Mouse (Mus musculus) gastrocnemius, postnatal 4 days (tissue): ENCODE data around the gene Tmod2. TPM values are rescaled to one million over a fixed set of nuclear protein-coding genes. Genes with fewer than 3 reads are reported as not detected.
A peak's percentile ranks its signal among the peaks of the same experiment; 100 is the strongest.
"Not testable (repeated sequence)": the region's sequence is repeated elsewhere in the genome, so short reads cannot be mapped to it uniquely, and the experiment has no call there.

Experiments
- DNase-seq, 2 experiments: peaks; one replicate each; pipeline ENCODE4 v3.0.0; 2021 to 2022; ENCODE audit warnings: low spot score in 2 of 2, mixed read lengths in 2 of 2
- long read RNA-seq, 2 experiments: library from polyadenylated mRNA; stranded (forward); transcript quantifications; one replicate each; pipeline ENCODE4 v2.0.0; 2021
- total RNA-seq, 2 experiments: library from RNA; stranded (reverse); gene quantifications; 2 replicates each; pipeline ENCODE4 v1.2.3; 2021

Tmod2 gene
- total RNA-seq, result 10 to 100 TPM; 22.5 to 28.1 TPM
- long read RNA-seq, experiment 1, full-length matches to known transcripts, result 7 of 13 reads
- long read RNA-seq, experiment 1, partial matches to known transcripts, result 0 of 13 reads
- long read RNA-seq, experiment 1, other reads (novel, unspliced or antisense), result 6 of 13 reads
- long read RNA-seq, experiment 2, full-length matches to known transcripts, result 4 of 10 reads
- long read RNA-seq, experiment 2, partial matches to known transcripts, result 0 of 10 reads
- long read RNA-seq, experiment 2, other reads (novel, unspliced or antisense), result 6 of 10 reads

GRCm38 (mm10) chr9:75610571-75611493 lies at the start of gene Tmod2:
TSS of gene Tmod2 (minus strand) at chr9:75611325.
- DNase-seq, result peak; percentile 42 to 64

DNA sequence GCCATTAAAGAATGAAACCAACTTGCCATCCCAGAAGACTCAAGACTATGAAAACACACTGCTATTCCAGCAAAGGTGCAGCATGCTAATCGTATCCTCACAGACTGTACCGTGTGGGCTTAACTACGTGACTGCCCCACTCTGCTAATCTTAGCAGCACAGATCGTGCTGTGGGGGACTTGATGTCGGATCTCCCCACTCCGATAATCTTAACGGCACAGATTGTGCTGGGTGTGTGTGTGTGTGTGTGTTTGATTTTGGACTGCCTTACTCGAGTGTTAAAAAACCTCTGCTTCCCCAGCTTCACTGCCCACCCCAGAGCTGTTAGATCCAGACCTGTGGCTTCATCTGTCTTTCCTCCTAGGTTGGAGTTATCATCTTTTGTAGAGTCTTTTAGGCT lies 49.8 kb upstream of the Tmod2 start:
- no peak for DNase-seq

- not testable (repeated sequence) for DNase-seq
Observed at GRCm38 (mm10) chr9:75656456-75656855, 45.3 kb upstream of the Tmod2 start.

DNA sequence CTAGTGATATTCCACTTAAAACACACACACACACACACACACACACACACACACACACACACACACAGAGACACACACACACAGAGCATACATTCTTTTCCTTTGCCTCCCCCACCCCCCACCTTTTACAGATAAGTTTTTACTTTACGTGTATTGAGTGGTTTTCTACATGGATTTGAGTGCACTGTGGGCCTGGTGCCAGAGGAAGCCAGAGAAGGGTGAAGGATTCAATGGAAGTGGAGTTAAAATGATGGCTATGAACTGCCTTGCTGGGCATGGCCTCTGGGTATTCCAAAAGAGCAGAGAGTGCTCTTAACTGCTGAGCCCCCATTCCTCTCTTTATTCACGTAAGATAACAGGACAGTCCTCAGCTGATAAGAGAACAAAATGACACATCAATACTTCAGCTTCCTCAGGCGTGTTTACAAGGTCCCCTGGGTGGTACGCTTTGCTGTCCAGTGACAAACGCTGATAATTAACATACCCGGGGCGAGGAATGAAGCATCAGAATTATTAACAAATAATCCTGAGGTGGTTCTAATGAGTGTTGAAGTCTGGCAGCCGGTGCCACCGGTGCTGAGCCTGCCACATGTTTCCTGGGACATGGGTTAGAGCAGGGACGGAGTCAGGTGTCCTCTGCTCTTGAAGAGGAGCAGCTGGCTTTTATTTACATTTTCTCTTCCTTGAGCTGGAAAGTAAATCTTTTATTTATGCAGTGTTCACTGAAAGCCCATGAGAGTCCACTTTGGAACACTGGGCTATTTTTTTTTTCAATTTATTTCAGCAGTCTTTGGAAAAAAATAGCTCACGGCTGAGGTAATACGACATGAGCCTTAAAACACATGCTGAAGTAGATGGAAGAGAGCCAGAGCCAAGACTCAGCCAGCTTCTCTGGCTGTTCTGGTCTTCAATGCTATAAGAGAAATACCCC lies 43.1 kb upstream of the Tmod2 start:
- DNase-seq, result peak in 1 of 2 experiments; percentile 69

DNA sequence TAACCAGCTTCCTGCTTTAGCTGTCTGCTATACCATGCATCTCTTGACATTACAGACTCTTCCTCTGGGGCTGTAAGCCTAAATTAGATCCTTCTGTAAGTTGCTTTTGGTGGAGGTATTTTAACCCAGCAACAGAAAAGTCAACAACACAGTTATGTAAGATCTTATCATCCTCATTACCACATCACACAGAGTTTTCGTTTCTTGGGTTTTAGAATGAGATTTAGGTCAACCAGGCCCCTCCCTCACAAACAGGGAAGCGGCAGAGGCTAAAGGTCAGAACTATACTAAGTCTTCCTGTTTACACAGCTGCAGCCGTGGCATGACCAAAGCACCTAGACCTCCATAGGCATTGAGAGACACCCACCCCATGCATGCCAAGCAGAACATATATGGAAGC lies 34.3 kb upstream of the Tmod2 start:
- no peak for DNase-seq

DNA sequence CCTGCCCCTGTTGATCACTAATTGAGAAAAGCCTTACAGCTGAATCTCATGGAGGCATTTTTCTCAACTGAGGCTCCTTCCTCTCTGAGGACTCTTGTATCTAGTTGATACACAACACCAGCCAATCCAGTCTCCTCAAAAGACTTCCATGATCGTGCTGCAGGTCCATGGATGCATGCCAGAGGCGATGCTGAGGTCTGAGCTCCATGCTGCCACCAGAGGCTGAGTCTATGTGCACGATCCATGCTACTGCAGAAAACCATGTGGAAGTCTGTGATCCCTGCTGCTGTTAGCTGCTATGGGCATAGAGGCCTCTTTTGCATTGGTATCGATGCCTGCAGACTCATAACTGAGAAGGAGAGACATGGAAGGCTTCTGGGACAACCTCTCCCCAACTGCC lies 23.1 kb upstream of the Tmod2 start:
- DNase-seq, result no peak

- DNase-seq, result no peak
Observed at GRCm38 (mm10) chr9:75633603-75634002, 22.5 kb upstream of the Tmod2 start.

GRCm38 (mm10) chr9:75632902-75633301 lies 21.8 kb upstream of the Tmod2 start:
- DNase-seq, result no peak

- DNase-seq, result no peak
Observed at GRCm38 (mm10) chr9:75632111-75632510, 21.0 kb upstream of the Tmod2 start.

GRCm38 (mm10) chr9:75630823-75631454 lies 19.8 kb upstream of the Tmod2 start:
- DNase-seq, result no peak

- no peak for DNase-seq
Observed at GRCm38 (mm10) chr9:75626308-75626604, 15.1 kb upstream of the Tmod2 start.

DNA sequence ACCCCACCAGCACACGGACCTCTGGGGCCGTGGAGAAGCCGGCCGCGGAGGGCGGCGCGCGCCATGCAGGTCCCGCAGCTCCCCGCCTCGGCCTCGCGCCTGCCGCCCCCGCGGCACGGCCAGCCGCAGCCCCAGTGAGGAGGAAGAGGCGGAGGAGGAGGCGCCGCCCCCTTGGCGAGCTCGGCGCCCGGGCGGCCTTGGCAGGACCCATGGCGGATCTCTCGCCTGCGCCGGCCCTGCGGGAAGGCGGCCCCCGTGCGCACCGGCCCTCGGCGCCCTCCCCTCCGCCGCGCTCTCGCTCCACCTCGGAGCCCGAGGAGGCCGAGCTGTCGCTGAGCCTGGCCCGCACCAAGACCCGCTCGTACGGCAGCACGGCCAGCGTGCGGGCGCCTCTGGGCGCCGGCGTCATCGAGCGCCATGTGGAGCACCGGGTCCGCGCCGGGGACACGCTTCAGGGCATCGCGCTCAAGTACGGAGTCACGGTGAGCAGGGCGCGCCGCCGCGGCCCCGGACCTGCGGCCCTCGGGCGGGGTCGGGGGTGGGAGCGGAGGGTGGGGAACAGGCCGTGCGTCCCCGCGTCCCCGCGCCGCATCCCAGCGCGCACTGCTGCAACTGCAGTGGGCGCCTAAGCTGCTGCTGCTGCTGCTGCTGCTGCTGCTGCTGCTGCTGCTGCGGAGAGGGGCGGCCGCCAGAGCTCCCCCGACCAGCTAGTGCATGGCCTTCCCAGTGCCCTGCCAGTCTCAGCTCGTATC lies 14.6 kb upstream of the Tmod2 start, which contains the start of gene Lysmd2:
TSS of gene Lysmd2 (plus strand) at position 186 of the 752 bp plus-strand sequence.
- peak; percentile 70 to 79 for DNase-seq

- no peak for DNase-seq
Observed at GRCm38 (mm10) chr9:75624983-75625555, 13.9 kb upstream of the Tmod2 start.

DNA sequence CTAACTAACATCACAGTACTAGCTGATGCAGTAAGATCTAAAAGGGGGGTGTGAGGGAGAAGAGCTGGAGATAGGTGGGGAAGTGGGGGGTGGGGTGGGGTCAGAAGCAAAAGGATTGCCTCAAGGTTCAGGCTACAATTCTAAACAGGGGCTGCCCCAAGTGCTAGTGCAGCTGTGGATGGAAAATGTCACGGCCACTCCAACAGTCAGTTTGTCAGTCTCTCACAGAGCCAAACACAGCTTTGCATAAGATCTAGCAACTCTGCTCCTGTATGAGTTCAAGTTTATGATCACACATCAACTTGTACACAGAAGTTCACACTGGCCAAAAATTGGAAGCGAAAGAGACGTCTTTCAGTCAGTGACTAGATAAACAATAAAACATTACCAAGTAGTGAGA lies 10.3 kb upstream of the Tmod2 start:
- no peak for DNase-seq

DNA sequence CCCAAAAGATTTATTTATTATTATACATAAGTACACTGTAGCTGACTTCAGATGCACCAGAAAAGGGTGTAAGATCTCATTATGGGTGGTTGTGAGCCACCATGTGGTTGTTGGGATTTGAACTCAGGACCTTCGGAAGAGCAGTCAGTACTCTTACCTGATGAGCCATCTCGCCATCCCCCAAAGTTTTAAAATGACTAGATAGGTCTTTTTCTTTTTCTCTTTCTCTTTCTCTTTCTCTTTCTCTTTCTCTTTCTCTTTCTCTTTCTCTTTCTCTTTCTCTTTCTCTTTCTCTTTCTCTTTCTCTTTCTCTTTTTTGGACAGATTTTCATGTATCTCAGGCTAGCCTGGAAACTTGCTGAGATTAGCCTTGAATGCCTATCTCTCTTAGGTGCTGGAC lies 8.6 kb upstream of the Tmod2 start:
- DNase-seq, result not testable (repeated sequence)

DNA sequence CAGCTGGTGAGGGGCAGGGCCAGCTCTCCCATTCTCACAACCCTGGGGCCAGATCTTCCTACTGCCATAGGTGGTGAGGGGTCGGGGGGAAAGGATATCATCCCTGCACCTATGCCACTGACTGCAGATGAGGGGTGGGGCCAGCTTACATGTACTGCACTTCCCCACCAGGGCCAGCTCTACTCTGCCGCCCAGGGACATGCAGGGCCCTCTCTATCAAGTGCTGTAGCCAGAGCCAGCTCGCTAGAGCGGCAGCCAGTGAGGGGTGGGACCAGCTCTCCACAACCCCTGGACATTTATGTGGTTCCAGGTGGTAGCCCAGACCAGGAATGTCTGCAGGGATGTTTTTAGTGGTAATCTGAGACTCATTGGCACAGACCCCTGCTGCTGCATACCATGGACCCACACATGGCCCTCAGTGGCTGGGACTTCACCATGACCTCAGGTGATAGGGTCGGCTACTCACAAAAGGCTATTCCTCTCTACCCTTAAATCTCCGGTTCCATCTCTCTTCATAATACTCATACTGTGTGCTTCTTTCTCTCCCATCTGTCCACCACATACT lies 7.8 kb upstream of the Tmod2 start:
- no peak for DNase-seq

DNA sequence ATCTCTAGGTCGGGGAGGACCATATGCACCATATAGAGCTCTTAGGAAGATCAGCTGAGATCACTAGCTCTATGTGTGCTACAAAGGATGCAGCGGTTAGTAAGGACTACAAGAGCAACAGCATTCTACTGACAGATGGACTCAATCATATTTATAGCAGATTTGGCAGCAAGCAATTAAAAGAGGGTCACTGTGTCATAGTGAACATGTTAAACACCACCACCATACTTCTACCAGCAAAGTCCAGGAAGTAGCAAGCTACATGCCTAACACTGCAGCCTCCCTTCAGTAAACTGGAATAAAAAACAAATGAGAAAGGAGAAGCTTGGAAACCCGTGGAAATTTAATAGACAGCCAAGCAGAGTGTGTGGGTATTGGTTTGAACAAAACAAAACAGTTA lies 5.4 kb upstream of the Tmod2 start:
- DNase-seq, result no peak

GRCm38 (mm10) chr9:75609965-75610364 lies 1.2 kb downstream of the Tmod2 start:
- no peak for DNase-seq

- DNase-seq, result no peak
Observed at GRCm38 (mm10) chr9:75609505-75609904, 1.6 kb downstream of the Tmod2 start.
